Mouse (Mus musculus) small intestine, adult 2 months (tissue): Measurements from ENCODE around the gene Nxf1.

Experiments used
- CTCF ChIP-seq: fragments of 200-500 bp; IDR thresholded peaks from 2 replicates; pipeline ENCODE4 v1.5.1; 2012; ENCODE audit warnings: low read depth, mild to moderate bottlenecking, control low read depth, inconsistent platforms, low read length, moderate library complexity, mixed read lengths; ENCODE audit not compliant: insufficient replicate concordance, insufficient read length; ENCODE audit errors: extremely low read depth
- POLR2A ChIP-seq: fragments of 200-500 bp; IDR thresholded peaks from 2 replicates; pipeline ENCODE4 v1.6.1; 2012; ENCODE audit warnings: low read depth, mild to moderate bottlenecking, control low read depth, inconsistent platforms, low read length, moderate library complexity

DNA sequence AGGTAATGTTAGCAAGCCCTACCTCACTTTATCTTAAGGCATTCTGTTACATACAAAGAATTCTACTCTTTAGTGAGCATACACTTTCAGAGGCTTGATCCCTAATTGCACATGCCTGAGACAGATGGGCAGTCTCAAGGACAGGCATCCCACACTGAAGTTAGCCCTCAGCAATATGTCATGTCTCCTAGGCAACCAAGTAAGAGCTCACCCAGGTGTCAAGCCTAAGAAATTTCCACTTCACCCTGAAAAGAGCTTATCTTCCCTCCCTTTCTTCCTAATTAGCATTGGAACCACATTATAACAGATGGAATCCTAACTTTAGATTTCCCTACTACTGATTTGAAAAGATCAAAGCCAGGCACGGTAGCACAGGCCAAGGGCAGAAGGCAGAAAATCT is 32.3 kb downstream of the Nxf1 start:
- no peak for TF ChIP-seq POLR2A
- no peak for TF ChIP-seq CTCF
